Mouse (Mus musculus): ENCODE measurements around the gene Plekhh2. TPM values are rescaled to one million over a fixed set of nuclear protein-coding genes. Genes with fewer than 3 reads are reported as not detected.

The Plekhh2 gene
- polyA plus RNA-seq (2015; fragmentation: Nextera tagmentation; extraction: Ambion mirVana): 4.4 and 6.2 TPM in 2 replicates

GRCm38 (mm10) chr17:84511682-84512515 is at the start of gene Plekhh2:
Plekhh2 (plus strand) TSS chr17:84511895.

DNA sequence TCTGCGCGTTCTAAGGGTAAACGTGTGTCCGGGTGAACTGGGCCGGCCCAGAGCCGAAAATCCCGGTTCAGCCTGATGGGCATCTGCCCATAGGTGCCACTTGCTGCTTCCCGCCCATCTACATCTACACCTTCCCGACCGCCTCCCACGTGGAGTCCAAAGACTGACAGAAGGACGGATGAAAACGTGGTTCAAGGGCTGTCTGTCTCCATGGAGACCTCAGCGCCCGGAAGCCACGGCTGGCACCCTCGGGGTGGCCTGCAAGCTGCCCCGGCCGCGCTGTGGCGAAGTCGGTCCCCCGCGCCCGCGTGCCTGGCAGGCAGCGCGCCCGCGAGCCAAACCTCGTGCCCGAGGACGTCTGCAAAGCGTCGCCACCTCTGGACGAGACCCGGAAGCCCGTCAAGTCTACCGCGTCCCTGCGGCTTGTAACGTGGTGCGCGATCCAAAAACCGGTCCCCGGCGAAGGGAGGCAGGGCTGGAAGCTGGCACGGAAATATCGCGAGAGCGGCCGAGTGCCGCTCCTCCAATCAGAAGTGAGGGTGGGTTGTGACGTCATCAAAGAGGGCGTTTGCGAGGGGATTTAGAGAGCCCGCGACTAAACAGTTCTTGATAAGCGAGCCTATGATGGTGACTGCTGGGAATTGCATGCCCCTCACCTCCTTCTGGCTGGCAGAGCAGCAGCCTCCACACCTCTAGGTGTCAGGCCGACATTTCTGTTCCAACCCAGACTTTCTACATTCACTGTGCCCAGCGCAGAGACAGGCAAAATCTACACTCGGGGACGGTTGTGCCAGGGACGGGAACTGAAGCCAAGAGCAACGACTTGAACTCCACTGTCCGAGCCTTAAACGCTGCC is 45.7 kb upstream of the Plekhh2 start, which contains the start of gene Thada:
TSS of gene Thada (minus strand) at position 453 of the 856 bp plus-strand sequence.

GRCm38 (mm10) chr17:84626276-84626856 is 114.7 kb downstream of the Plekhh2 start, which contains the start of gene Dync2li1:
Dync2li1 (plus strand) TSS chr17:84626496.

Other genes starting within 250 kb of the Plekhh2 start
- 3.2 and 3.4 TPM in 2 replicates for gene Thada, start 45.7 kb upstream of the Plekhh2 start, polyA plus RNA-seq (2015; fragmentation: Nextera tagmentation; extraction: Ambion mirVana)
- gene Dync2li1, start 114.6 kb downstream of the Plekhh2 start, polyA plus RNA-seq (2015; fragmentation: Nextera tagmentation; extraction: Ambion mirVana): 13.3 and 13.8 TPM in 2 replicates
- not detected in 2 replicates for gene Abcg8, start 164.4 kb downstream of the Plekhh2 start, polyA plus RNA-seq (2015; fragmentation: Nextera tagmentation; extraction: Ambion mirVana)
- 0.10 and 0.14 TPM in 2 replicates for gene Abcg5, start 171.1 kb downstream of the Plekhh2 start, polyA plus RNA-seq (2015; fragmentation: Nextera tagmentation; extraction: Ambion mirVana)